Mouse (Mus musculus) kidney, embryonic 15.5 days (tissue): ENCODE results near the gene Cxcl17. TPM values are rescaled to one million over a fixed set of nuclear protein-coding genes. Genes with fewer than 3 reads are reported as not detected.

Experiments used
- ATAC-seq: fragments of 200-750 bp; cut with Nextera tagmentation; replicated peaks from 2 replicates; pipeline ENCODE4 v1.8.0; 2017; ENCODE audit warnings: moderate TSS enrichment; ENCODE audit not compliant: low FRiP score
- H3K27ac ChIP-seq: fragments of 300-500 bp; sonication (generic); 2 replicates; pipeline ENCODE4 v1.5.1; 2015; ENCODE audit warnings: mild to moderate bottlenecking, inconsistent platforms
- H3K27me3 ChIP-seq: fragments of 300-500 bp; sonication (generic); 2 replicates; pipeline ENCODE4 v1.6.1; 2015; ENCODE audit warnings: inconsistent platforms
- H3K36me3 ChIP-seq: fragments of 300-500 bp; sonication (generic); 2 replicates; pipeline ENCODE4 v1.6.1; 2015; ENCODE audit warnings: inconsistent platforms
- H3K4me1 ChIP-seq: fragments of 300-500 bp; sonication (generic); 2 replicates; pipeline ENCODE4 v1.6.1; 2015; ENCODE audit warnings: inconsistent platforms
- H3K4me2 ChIP-seq: fragments of 300-500 bp; sonication (generic); 2 replicates; pipeline ENCODE4 v1.6.1; 2015; ENCODE audit warnings: moderate library complexity, mild to moderate bottlenecking, inconsistent platforms
- H3K4me3 ChIP-seq: fragments of 300-500 bp; sonication (generic); replicated peaks from 2 replicates; pipeline ENCODE4 v1.5.1; 2015; ENCODE audit warnings: mild to moderate bottlenecking, inconsistent platforms
- H3K9ac ChIP-seq: fragments of 300-500 bp; sonication (generic); 2 replicates; pipeline ENCODE4 v1.6.1; 2015; ENCODE audit warnings: mild to moderate bottlenecking, inconsistent platforms
- H3K9me3 ChIP-seq: fragments of 300-500 bp; sonication (generic); replicated peaks from 2 replicates; pipeline ENCODE4 v1.6.1; 2016; ENCODE audit warnings: inconsistent platforms
- WGBS: fragments of 180-500 bp; shearing (Covaris S2); methylation state at CpG from one replicate; pipeline ENCODE4 v1.1.7; 2015; ENCODE audit warnings: mixed read lengths; 5-methylcytosine and 5-hydroxymethylcytosine counted together
- polyA plus RNA-seq: library from polyadenylated mRNA; unstranded; fragments of >200 nt; fragmentation: Nextera tagmentation; extraction: Ambion mirVana; gene quantifications from 2 replicates; pipeline ENCODE4 v1.2.1, GENCODE M21; 2015

Gene Cxcl17
- polyA plus RNA-seq, 1 experiment from 2014 or later, result 0.84 TPM

GRCm38 (mm10) chr7:25385850-25386555, 26.7 kb downstream of the Cxcl17 start:
- no peak overlapping the region for H3K4me2 ChIP-seq
- 80% methylated on average over 12 of the region's 12 CpGs for WGBS
- peaks cover 22% of the 10 kb centered on the region for H3K4me1 ChIP-seq
- H3K27ac ChIP-seq, result peak overlapping the region; percentile 28; the same call in 1 of the 2 replicates
- H3K4me3 ChIP-seq, result no peak overlapping the region
- no peak for ATAC-seq
- H3K9me3 ChIP-seq, result no peaks in the 10 kb centered on the region
- H3K36me3 ChIP-seq, result peaks cover 75% of the 10 kb centered on the region
- H3K27me3 ChIP-seq, result no peaks in the 10 kb centered on the region
- H3K9ac ChIP-seq, result no peak overlapping the region

- H3K4me1 ChIP-seq, result peaks cover 18% of the 10 kb centered on the region
- 87% methylated on average over 12 of the region's 12 CpGs for WGBS
Observed at GRCm38 (mm10) chr7:25385259-25385658, 27.4 kb downstream of the Cxcl17 start.

GRCm38 (mm10) chr7:25384818-25385217, 27.9 kb downstream of the Cxcl17 start:
- H3K27ac ChIP-seq, result no peak overlapping the region
- no peak for ATAC-seq
- H3K36me3 ChIP-seq, result peaks cover 77% of the 10 kb centered on the region
- peaks cover 18% of the 10 kb centered on the region for H3K4me1 ChIP-seq
- 94% methylated on average over 9 of the region's 9 CpGs for WGBS
- H3K27me3 ChIP-seq, result no peaks in the 10 kb centered on the region
- H3K9ac ChIP-seq, result no peak overlapping the region
- no peak overlapping the region for H3K4me2 ChIP-seq
- H3K9me3 ChIP-seq, result no peaks in the 10 kb centered on the region
- no peak overlapping the region for H3K4me3 ChIP-seq

More at GRCm38 (mm10) chr7:25385259-25385658, 27.4 kb downstream of the Cxcl17 start:
- Histone ChIP-seq H3K9ac (no peak overlapping the region), H3K36me3 (peaks cover 77% of the 10 kb centered on the region), H3K9me3 (no peaks in the 10 kb centered on the region), H3K27me3 (no peaks in the 10 kb centered on the region), H3K4me2 (no peak overlapping the region), H3K27ac (no peak overlapping the region), H3K4me3 (no peak overlapping the region)
- ATAC-seq, result no peak

GRCm38 (mm10) chr7:25384318-25384717, 28.4 kb downstream of the Cxcl17 start:
- Histone ChIP-seq H3K9ac (no peak overlapping the region), H3K4me3 (no peak overlapping the region), H3K4me1 (peaks cover 22% of the 10 kb centered on the region), H3K27ac (no peak overlapping the region), H3K36me3 (peaks cover 74% of the 10 kb centered on the region), H3K9me3 (no peaks in the 10 kb centered on the region), H3K4me2 (no peak overlapping the region), H3K27me3 (no peaks in the 10 kb centered on the region)
- WGBS, result 92% methylated on average over 13 of the region's 13 CpGs
- ATAC-seq, result no peak

GRCm38 (mm10) chr7:25383891-25384290, 28.8 kb downstream of the Cxcl17 start:
- WGBS, result 79% methylated on average over 4 of the region's 4 CpGs

GRCm38 (mm10) chr7:25383385-25383784, 29.3 kb downstream of the Cxcl17 start:
- Histone ChIP-seq H3K27ac (no peak overlapping the region), H3K4me3 (no peak overlapping the region), H3K4me1 (peaks cover 28% of the 10 kb centered on the region), H3K9me3 (no peaks in the 10 kb centered on the region), H3K36me3 (peaks cover 70% of the 10 kb centered on the region), H3K4me2 (no peak overlapping the region), H3K9ac (no peak overlapping the region), H3K27me3 (no peaks in the 10 kb centered on the region)
- WGBS, result 93% methylated on average over 7 of the region's 7 CpGs
- no peak for ATAC-seq

More at GRCm38 (mm10) chr7:25383891-25384290, 28.8 kb downstream of the Cxcl17 start:
- Histone ChIP-seq H3K27ac (no peak overlapping the region), H3K9ac (no peak overlapping the region), H3K4me1 (peaks cover 26% of the 10 kb centered on the region), H3K36me3 (peaks cover 74% of the 10 kb centered on the region), H3K4me3 (no peak overlapping the region), H3K27me3 (no peaks in the 10 kb centered on the region), H3K4me2 (no peak overlapping the region), H3K9me3 (no peaks in the 10 kb centered on the region)
- no peak for ATAC-seq

- Histone ChIP-seq H3K4me1 (peaks cover 28% of the 10 kb centered on the region), H3K27ac (no peak overlapping the region), H3K27me3 (no peaks in the 10 kb centered on the region), H3K36me3 (peaks cover 62% of the 10 kb centered on the region), H3K4me3 (no peak overlapping the region), H3K4me2 (no peak overlapping the region), H3K9me3 (no peaks in the 10 kb centered on the region), H3K9ac (no peak overlapping the region)
- no peak for ATAC-seq
Observed at GRCm38 (mm10) chr7:25382541-25382940, 30.1 kb downstream of the Cxcl17 start.

- WGBS, result 43% methylated on average over 3 of the region's 3 CpGs
- ATAC-seq, result no peak
- Histone ChIP-seq H3K9me3 (no peaks in the 10 kb centered on the region), H3K9ac (no peak overlapping the region), H3K27me3 (no peaks in the 10 kb centered on the region), H3K4me3 (no peak overlapping the region), H3K4me1 (peaks cover 37% of the 10 kb centered on the region), H3K4me2 (no peak overlapping the region), H3K36me3 (peaks cover 52% of the 10 kb centered on the region), H3K27ac (no peak overlapping the region)
Observed at GRCm38 (mm10) chr7:25381284-25381680, 31.4 kb downstream of the Cxcl17 start.

GRCm38 (mm10) chr7:25380392-25381283, 32.0 kb downstream of the Cxcl17 start:
- Histone ChIP-seq H3K36me3 (peaks cover 47% of the 10 kb centered on the region), H3K4me1 (peaks cover 32% of the 10 kb centered on the region), H3K9ac (no peak overlapping the region), H3K9me3 (no peaks in the 10 kb centered on the region), H3K4me3 (peak overlapping the region; percentile 46; the same call in 1 of the 2 replicates), H3K4me2 (peak overlapping the region; percentile 80), H3K27ac (no peak overlapping the region), H3K27me3 (no peaks in the 10 kb centered on the region)
- WGBS, result 70% methylated on average over 18 of the region's 18 CpGs
- ATAC-seq, result peak; percentile 7; the same call in 1 of the 2 replicates

GRCm38 (mm10) chr7:25379551-25380351, 32.9 kb downstream of the Cxcl17 start:
- Histone ChIP-seq H3K27me3 (no peaks in the 10 kb centered on the region), H3K36me3 (peaks cover 38% of the 10 kb centered on the region), H3K9me3 (no peaks in the 10 kb centered on the region), H3K9ac (peak overlapping the region; percentile 50), H3K27ac (peak overlapping the region; percentile 65), H3K4me2 (peak overlapping the region; percentile 80), H3K4me3 (peak overlapping the region; percentile 46), H3K4me1 (peaks cover 31% of the 10 kb centered on the region)
- ATAC-seq, result peak; percentile 76
- WGBS, result 5% methylated on average over 42 of the region's 42 CpGs

- peaks cover 25% of the 10 kb centered on the region for H3K36me3 ChIP-seq
- no peak overlapping the region for H3K4me2 ChIP-seq
- H3K4me1 ChIP-seq, result peaks cover 31% of the 10 kb centered on the region
- no peaks in the 10 kb centered on the region for H3K27me3 ChIP-seq
- ATAC-seq, result no peak
- no peak overlapping the region for H3K4me3 ChIP-seq
- H3K9me3 ChIP-seq, result no peaks in the 10 kb centered on the region
- WGBS, result 85% methylated on average over 13 of the region's 13 CpGs
- no peak overlapping the region for H3K27ac ChIP-seq
- H3K9ac ChIP-seq, result no peak overlapping the region
Observed at GRCm38 (mm10) chr7:25378181-25379100, 34.2 kb downstream of the Cxcl17 start.
